Mouse (Mus musculus): ENCODE measurements at regions not wholly inside any gene's neighbourhood (a gene's known extent, or its start where the extent isn't known, plus 50 kb on each side); places are given as distances from the start of the nearest gene placed in this dataset.

- H3K27ac ChIP-seq, result no peak overlapping the region
- peak; percentile 29 for DNase-seq (ENCODE audit: low spot score)
Observed at GRCm38 (mm10) chr6:31637371-31638052, 73.7 kb upstream of the Podxl start.

GRCm38 (mm10) chr6:31636954-31637353, 73.2 kb upstream of the Podxl start:
- H3K27me3 ChIP-seq (ENCODE audit: insufficient read depth, low read length), result no peaks in the 10 kb centered on the region
- H3K9ac ChIP-seq (ENCODE audit: low read depth, low read length), result no peak overlapping the region
- H3K4me2 ChIP-seq (ENCODE audit: low read length), result no peak overlapping the region
- WGBS, result 13% methylated on average over 9 of the region's 9 CpGs
- H3K36me3 ChIP-seq (ENCODE audit: insufficient read depth, low read length), result no peaks in the 10 kb centered on the region
- no peak for TF ChIP-seq CTCF (IDR thresholded peaks at IDR 0.05; ENCODE audit: low read depth)
- ATAC-seq (replicated peaks; ENCODE audit: low FRiP score, low read depth) (no peak), DNase-seq (ENCODE audit: low spot score) (no peak)
- H3K9me3 ChIP-seq (replicated peaks; ENCODE audit: low read length), result no peaks in the 10 kb centered on the region
- peaks cover 7% of the 10 kb centered on the region; the same call in 1 of the 2 replicates for H3K4me1 ChIP-seq (replicated peaks; ENCODE audit: insufficient read depth, low read length)
- no peak overlapping the region for H3K4me3 ChIP-seq (replicated peaks; ENCODE audit: low read depth, low read length)
- no peak overlapping the region for H3K27ac ChIP-seq

More at GRCm38 (mm10) chr6:31637371-31638052, 73.7 kb upstream of the Podxl start:
- Histone ChIP-seq H3K9ac (ENCODE audit: low read depth, low read length) (no peak overlapping the region), H3K4me2 (ENCODE audit: low read length) (no peak overlapping the region), H3K27me3 (ENCODE audit: insufficient read depth, low read length) (no peaks in the 10 kb centered on the region), H3K36me3 (ENCODE audit: insufficient read depth, low read length) (no peaks in the 10 kb centered on the region), H3K4me3 (replicated peaks; ENCODE audit: low read depth, low read length) (no peak overlapping the region), H3K4me1 (replicated peaks; ENCODE audit: insufficient read depth, low read length) (peaks cover 7% of the 10 kb centered on the region; the same call in 1 of the 2 replicates), H3K9me3 (replicated peaks; ENCODE audit: low read length) (no peaks in the 10 kb centered on the region)
- peak; percentile 49; the same call in 1 of the 2 replicates for TF ChIP-seq CTCF (IDR thresholded peaks at IDR 0.05; ENCODE audit: low read depth)
- no peak for ATAC-seq (replicated peaks; ENCODE audit: low FRiP score, low read depth)
- 21% methylated on average over 16 of the region's 16 CpGs for WGBS

- Histone ChIP-seq H3K4me3 (replicated peaks; ENCODE audit: low read depth, low read length) (no peak overlapping the region), H3K36me3 (ENCODE audit: insufficient read depth, low read length) (no peaks in the 10 kb centered on the region)
Observed at GRCm38 (mm10) chr6:31632485-31632884, 68.7 kb upstream of the Podxl start.

GRCm38 (mm10) chr6:31630009-31630408, 66.2 kb upstream of the Podxl start:
- peak; percentile 17; the same call in 1 of the 2 replicates for ATAC-seq (replicated peaks; ENCODE audit: low FRiP score, low read depth)

More at GRCm38 (mm10) chr6:31632485-31632884, 68.7 kb upstream of the Podxl start:
- no peaks in the 10 kb centered on the region for H3K9me3 ChIP-seq (replicated peaks; ENCODE audit: low read length)
- H3K27ac ChIP-seq, result no peak overlapping the region
- peaks cover 7% of the 10 kb centered on the region; the same call in 1 of the 2 replicates for H3K4me1 ChIP-seq (replicated peaks; ENCODE audit: insufficient read depth, low read length)
- H3K27me3 ChIP-seq (ENCODE audit: insufficient read depth, low read length), result no peaks in the 10 kb centered on the region
- DNase-seq (ENCODE audit: low spot score), result no peak
- ATAC-seq (replicated peaks; ENCODE audit: low FRiP score, low read depth), result no peak
- no peak for TF ChIP-seq CTCF (IDR thresholded peaks at IDR 0.05; ENCODE audit: low read depth)
- 77% methylated on average over 10 of the region's 10 CpGs for WGBS
- no peak overlapping the region for H3K4me2 ChIP-seq (ENCODE audit: low read length)
- no peak overlapping the region for H3K9ac ChIP-seq (ENCODE audit: low read depth, low read length)

GRCm38 (mm10) chr6:31627912-31628311, 64.1 kb upstream of the Podxl start:
- Histone ChIP-seq H3K36me3 (ENCODE audit: insufficient read depth, low read length) (no peaks in the 10 kb centered on the region), H3K4me2 (ENCODE audit: low read length) (no peak overlapping the region), H3K4me1 (replicated peaks; ENCODE audit: insufficient read depth, low read length) (no peaks in the 10 kb centered on the region), H3K27me3 (ENCODE audit: insufficient read depth, low read length) (no peaks in the 10 kb centered on the region), H3K9me3 (replicated peaks; ENCODE audit: low read length) (no peaks in the 10 kb centered on the region), H3K4me3 (replicated peaks; ENCODE audit: low read depth, low read length) (no peak overlapping the region), H3K27ac (no peak overlapping the region), H3K9ac (ENCODE audit: low read depth, low read length) (no peak overlapping the region)
- no peak for ATAC-seq (replicated peaks; ENCODE audit: low FRiP score, low read depth)
- no peak for DNase-seq (ENCODE audit: low spot score)
- WGBS, result 60% methylated on average over 3 of the region's 3 CpGs
- TF ChIP-seq CTCF (IDR thresholded peaks at IDR 0.05; ENCODE audit: low read depth), result no peak

More at GRCm38 (mm10) chr6:31630009-31630408, 66.2 kb upstream of the Podxl start:
- no peak overlapping the region for H3K9ac ChIP-seq (ENCODE audit: low read depth, low read length)
- no peak for TF ChIP-seq CTCF (IDR thresholded peaks at IDR 0.05; ENCODE audit: low read depth)
- H3K27ac ChIP-seq, result no peak overlapping the region
- no peaks in the 10 kb centered on the region for H3K27me3 ChIP-seq (ENCODE audit: insufficient read depth, low read length)
- no peaks in the 10 kb centered on the region for H3K4me1 ChIP-seq (replicated peaks; ENCODE audit: insufficient read depth, low read length)
- H3K4me2 ChIP-seq (ENCODE audit: low read length), result no peak overlapping the region
- no peak overlapping the region for H3K4me3 ChIP-seq (replicated peaks; ENCODE audit: low read depth, low read length)
- DNase-seq (ENCODE audit: low spot score), result no peak
- WGBS, result 54% methylated on average over 4 of the region's 4 CpGs
- H3K36me3 ChIP-seq (ENCODE audit: insufficient read depth, low read length), result no peaks in the 10 kb centered on the region
- no peaks in the 10 kb centered on the region for H3K9me3 ChIP-seq (replicated peaks; ENCODE audit: low read length)

GRCm38 (mm10) chr6:31625055-31625454, 61.3 kb upstream of the Podxl start:
- Histone ChIP-seq H3K9ac (ENCODE audit: low read depth, low read length) (no peak overlapping the region), H3K4me1 (replicated peaks; ENCODE audit: insufficient read depth, low read length) (no peaks in the 10 kb centered on the region), H3K4me3 (replicated peaks; ENCODE audit: low read depth, low read length) (no peak overlapping the region), H3K27me3 (ENCODE audit: insufficient read depth, low read length) (no peaks in the 10 kb centered on the region), H3K36me3 (ENCODE audit: insufficient read depth, low read length) (no peaks in the 10 kb centered on the region), H3K9me3 (replicated peaks; ENCODE audit: low read length) (no peaks in the 10 kb centered on the region), H3K4me2 (ENCODE audit: low read length) (no peak overlapping the region), H3K27ac (no peak overlapping the region)
- WGBS, result 71% methylated on average over 2 of the region's 2 CpGs
- no peak for ATAC-seq (replicated peaks; ENCODE audit: low FRiP score, low read depth)
- DNase-seq (ENCODE audit: low spot score), result no peak
- TF ChIP-seq CTCF (IDR thresholded peaks at IDR 0.05; ENCODE audit: low read depth), result no peak
